Mouse (Mus musculus) splenic B cell, adult 2 months (primary cell): ENCODE measurements around the gene Fam133b.
"Not testable (repeated sequence)": the region's sequence is repeated elsewhere in the genome, so short reads cannot be mapped to it uniquely, and the experiment has no call there.

Experiments
- DNase-seq: peaks from one replicate; pipeline ENCODE4 v3.0.0-alpha.2; 2011; ENCODE audit warnings: low read depth, low spot score
- H3K27me3 ChIP-seq: 2 replicates; pipeline ENCODE4 v1.6.1; 2012; ENCODE audit warnings: mild to moderate bottlenecking, low read length, moderate library complexity, mixed read lengths; ENCODE audit not compliant: control insufficient read depth, poor library complexity, insufficient read depth, severe bottlenecking
- H3K36me3 ChIP-seq: 2 replicates; pipeline ENCODE4 v1.6.1; 2012; ENCODE audit warnings: mild to moderate bottlenecking, low read length, moderate library complexity, mixed read lengths; ENCODE audit not compliant: control insufficient read depth, poor library complexity, insufficient read depth, severe bottlenecking

Fam133b gene

GRCm38 (mm10) chr5:3600790-3601189, 57.2 kb downstream of the Fam133b start:
- Histone ChIP-seq H3K36me3 (no peaks in the 10 kb centered on the region; the same call in 1 of the 2 replicates), H3K27me3 (no peaks in the 10 kb centered on the region)
- DNase-seq = no peak

GRCm38 (mm10) chr5:3607114-3607513, 63.5 kb downstream of the Fam133b start:
- Histone ChIP-seq H3K36me3 (peaks cover 6% of the 10 kb centered on the region), H3K27me3 (no peaks in the 10 kb centered on the region)
- no peak for DNase-seq

GRCm38 (mm10) chr5:3609241-3609640, 65.6 kb downstream of the Fam133b start:
- Histone ChIP-seq H3K36me3 (peaks cover 6% of the 10 kb centered on the region), H3K27me3 (no peaks in the 10 kb centered on the region)
- DNase-seq = no peak

- not testable (repeated sequence) for H3K27me3 ChIP-seq, DNase-seq, H3K36me3 ChIP-seq
Observed at GRCm38 (mm10) chr5:3611835-3612234, 68.2 kb downstream of the Fam133b start.
